In genomic region chr2:156913191-156913590, GRCm38 (mm10) we compare ENCODE assay signal across 20 mouse cellular contexts. TPM values are rescaled to one million over a fixed set of nuclear protein-coding genes. Genes with fewer than 3 reads are reported as not detected.
DNase-seq lines count a peak whose midpoint lies in the region; ATAC-seq and TF ChIP-seq lines count a peak whose summit lies in the region.
"Had no signal": no experiment of that assay in that cellular context is flagged by ENCODE, and none has a peak within 500 bp of the region (broad histone marks: within the 10 kb centered on the region; RNA-seq: fewer than 3 reads in every experiment).

No protein-coding gene starts in this region.

- WGBS in forebrain, embryonic 14.5 days = 50% methylated on average over 5 of the region's 5 CpGs
- WGBS in forebrain, embryonic 13.5 days = 58% methylated on average over 5 of the region's 5 CpGs
- WGBS in lung, embryonic 14.5 days = 56% methylated on average over 5 of the region's 5 CpGs
- WGBS in lung, adult 2 months = 46% methylated on average over 5 of the region's 5 CpGs

- H3K4me1 ChIP-seq in forebrain, embryonic 14.5 days (ENCODE audit: control insufficient read depth, insufficient read depth, low read length) = no peaks in the 10 kb centered on the region
- H3K4me1 ChIP-seq in forebrain, embryonic 13.5 days = peaks cover 5% of the 10 kb centered on the region; the same call in 1 of the 2 replicates
- H3K4me1 ChIP-seq in lung, embryonic 14.5 days (ENCODE audit: insufficient read depth) = no peaks in the 10 kb centered on the region
- H3K4me1 ChIP-seq in lung, adult 2 months (ENCODE audit: control insufficient read depth, insufficient read depth, low read length) = no peaks in the 10 kb centered on the region
- H3K4me1 ChIP-seq: embryonic facial prominence, embryonic 13.5 days; midbrain, embryonic 12.5 days had no signal

- peak; percentile 58 for DNase-seq in forebrain, embryonic 14.5 days (ENCODE audit: low spot score)
- peak; percentile 62 for DNase-seq in lung, embryonic 14.5 days
- no peak for DNase-seq in lung, adult 2 months
- DNase-seq in 416B (ENCODE audit: low read depth) (peak; percentile 35), NIH3T3 (ENCODE audit: low read depth) (peak; percentile 66)
- DNase-seq in right cerebral cortex, adult 18-20 months = no peak
- DNase-seq: cerebellum, adult 9-11 months; forebrain, postnatal 0 days; gastrocnemius, postnatal 10 days; heart, adult 2 months; heart, postnatal 4 days; kidney, adult 18-20 months; kidney, postnatal 14 days; layer of hippocampus, postnatal 36 days; liver, postnatal 0 days had no signal

- H3K9me3 ChIP-seq in forebrain, embryonic 14.5 days (replicated peaks; ENCODE audit: control insufficient read depth, low read length) = no peaks in the 10 kb centered on the region
- H3K9me3 ChIP-seq in forebrain, embryonic 13.5 days (replicated peaks) = no peaks in the 10 kb centered on the region
- no peaks in the 10 kb centered on the region for H3K9me3 ChIP-seq in lung, embryonic 14.5 days (ENCODE audit: low read depth, low read length)
- H3K9me3 ChIP-seq: embryonic facial prominence, embryonic 13.5 days; midbrain, embryonic 12.5 days had no signal

- H3K36me3 ChIP-seq in forebrain, embryonic 14.5 days (ENCODE audit: control insufficient read depth, insufficient read depth, low read length) = no peaks in the 10 kb centered on the region
- H3K36me3 ChIP-seq in forebrain, embryonic 13.5 days (ENCODE audit: poor library complexity, severe bottlenecking) = no peaks in the 10 kb centered on the region
- no peaks in the 10 kb centered on the region for H3K36me3 ChIP-seq in lung, embryonic 14.5 days (ENCODE audit: insufficient read depth)
- H3K36me3 ChIP-seq: embryonic facial prominence, embryonic 13.5 days; midbrain, embryonic 12.5 days had no signal

- no peak overlapping the region for H3K4me3 ChIP-seq in forebrain, embryonic 14.5 days (ENCODE audit: low read depth, low read length)
- H3K4me3 ChIP-seq in forebrain, embryonic 13.5 days = no peak overlapping the region
- H3K4me3 ChIP-seq in lung, embryonic 14.5 days (ENCODE audit: low read depth, low read length) = no peak overlapping the region
- no peak overlapping the region for H3K4me3 ChIP-seq in lung, adult 2 months (replicated peaks; ENCODE audit: extremely low read depth, low read depth, low read length)
- H3K4me3 ChIP-seq: embryonic facial prominence, embryonic 13.5 days; heart, adult 2 months; layer of hippocampus, adult 2 months; midbrain, embryonic 12.5 days; myocyte had no signal

- H3K27me3 ChIP-seq in forebrain, embryonic 14.5 days (replicated peaks; ENCODE audit: control insufficient read depth, insufficient read depth, low read length) = no peaks in the 10 kb centered on the region
- no peaks in the 10 kb centered on the region for H3K27me3 ChIP-seq in forebrain, embryonic 13.5 days
- no peaks in the 10 kb centered on the region for H3K27me3 ChIP-seq in lung, embryonic 14.5 days (ENCODE audit: insufficient read depth, low read length)
- H3K27me3 ChIP-seq: embryonic facial prominence, embryonic 13.5 days; midbrain, embryonic 12.5 days had no signal

- H3K4me2 ChIP-seq in forebrain, embryonic 14.5 days (ENCODE audit: low read length) = no peak overlapping the region
- H3K4me2 ChIP-seq in forebrain, embryonic 13.5 days = no peak overlapping the region
- no peak overlapping the region for H3K4me2 ChIP-seq in lung, embryonic 14.5 days
- H3K4me2 ChIP-seq: embryonic facial prominence, embryonic 13.5 days; midbrain, embryonic 12.5 days had no signal

- no peak overlapping the region for H3K9ac ChIP-seq in forebrain, embryonic 14.5 days (ENCODE audit: low read length)
- no peak overlapping the region for H3K9ac ChIP-seq in forebrain, embryonic 13.5 days
- H3K9ac ChIP-seq in lung, embryonic 14.5 days = no peak overlapping the region
- H3K9ac ChIP-seq: embryonic facial prominence, embryonic 13.5 days; forebrain, postnatal 0 days; liver, postnatal 0 days; midbrain, embryonic 12.5 days had no signal

- H3K27ac ChIP-seq in forebrain, embryonic 14.5 days (ENCODE audit: low read depth, low read length) = no peak overlapping the region
- H3K27ac ChIP-seq in forebrain, embryonic 13.5 days = no peak overlapping the region
- H3K27ac ChIP-seq in lung, embryonic 14.5 days (ENCODE audit: low read depth) = no peak overlapping the region
- H3K27ac ChIP-seq: embryonic facial prominence, embryonic 13.5 days; heart, adult 2 months; layer of hippocampus, adult 2 months; midbrain, embryonic 12.5 days had no signal

- no peak for TF ChIP-seq CTCF in lung, embryonic 14.5 days (IDR thresholded peaks at IDR 0.05; ENCODE audit: low read depth)
- TF ChIP-seq CTCF in lung, adult 2 months (IDR thresholded peaks at IDR 0.05; ENCODE audit: insufficient read depth, low read length) = no peak

- no peak for TF ChIP-seq POLR2A in lung, adult 2 months (IDR thresholded peaks at IDR 0.05; ENCODE audit: borderline replicate concordance, extremely low read depth, low read depth, low read length)

- ATAC-seq in forebrain, embryonic 14.5 days = no peak
- no peak for ATAC-seq in forebrain, embryonic 13.5 days
- no peak for ATAC-seq in lung, embryonic 14.5 days (ENCODE audit: insufficient read depth)
- ATAC-seq: forebrain, postnatal 0 days; liver, postnatal 0 days had no signal

RNA-seq across cellular contexts. Expression of gene Sla2, which starts 26.2 kb away (rescaled TPM):
- polyA plus RNA-seq in forebrain, embryonic 14.5 days (2014; fragmentation: Nextera tagmentation; extraction: Ambion mirVana) = 0.09 and 0.11 TPM in 2 replicates
- polyA plus RNA-seq in forebrain, embryonic 13.5 days (2015; fragmentation: Nextera tagmentation; extraction: Ambion mirVana) = 0.14 and 0.25 TPM in 2 replicates
- 0.21 and 0.50 TPM in 2 replicates for polyA plus RNA-seq in lung, embryonic 14.5 days (2014; fragmentation: Nextera tagmentation; extraction: Ambion mirVana)
- 0.86 and 0.95 TPM in 2 replicates for polyA plus RNA-seq in lung, adult 2 months (2012; rRNA removed)

RNA-seq across cellular contexts. Expression of gene Rab5if, which starts 50.3 kb away (rescaled TPM):
- polyA plus RNA-seq in forebrain, embryonic 14.5 days (2014; fragmentation: Nextera tagmentation; extraction: Ambion mirVana) = 163 and 174 TPM in 2 replicates
- 151 and 168 TPM in 2 replicates for polyA plus RNA-seq in forebrain, embryonic 13.5 days (2015; fragmentation: Nextera tagmentation; extraction: Ambion mirVana)
- 194 and 210 TPM in 2 replicates for polyA plus RNA-seq in lung, embryonic 14.5 days (2014; fragmentation: Nextera tagmentation; extraction: Ambion mirVana)
- polyA plus RNA-seq in lung, adult 2 months (2012; rRNA removed) = 82.5 and 104 TPM in 2 replicates

RNA-seq across cellular contexts. Expression of gene 4930518I15Rik, which starts 55.4 kb away (rescaled TPM):
- polyA plus RNA-seq in forebrain, embryonic 14.5 days (2014; fragmentation: Nextera tagmentation; extraction: Ambion mirVana) = 2.7 and 4.7 TPM in 2 replicates
- polyA plus RNA-seq in forebrain, embryonic 13.5 days (2015; fragmentation: Nextera tagmentation; extraction: Ambion mirVana) = 14.0 and 14.2 TPM in 2 replicates
- 5.7 and 7.2 TPM in 2 replicates for polyA plus RNA-seq in lung, embryonic 14.5 days (2014; fragmentation: Nextera tagmentation; extraction: Ambion mirVana)
- 0.89 and 1.7 TPM in 2 replicates for polyA plus RNA-seq in lung, adult 2 months (2012; rRNA removed)

Comparison
In these comparisons a context has a peak if more than half of its experiments do, and no peak if none do; other contexts are left out.
1. DNase-seq: peak in forebrain, embryonic 14.5 days (single experiment), lung, embryonic 14.5 days (single experiment), 416B (single experiment) and NIH3T3 (single experiment); none in lung, adult 2 months (single experiment) and right cerebral cortex, adult 18-20 months (single experiment).